Comparison of ENCODE assay signal across 8 mouse cellular contexts in genomic region chr9:106787979-106788811, GRCm38 (mm10). TPM values are rescaled to one million over a fixed set of nuclear protein-coding genes. Genes with fewer than 3 reads are reported as not detected.
DNase-seq lines count a peak whose midpoint lies in the region; ATAC-seq and TF ChIP-seq lines count a peak whose summit lies in the region.

No protein-coding gene starts in this region.

- H3K27ac ChIP-seq in embryonic facial prominence, embryonic 12.5 days, result peak overlapping the region; percentile 91
- peak overlapping the region; percentile 82 for H3K27ac ChIP-seq in hindbrain, embryonic 14.5 days
- peak overlapping the region; percentile 86 for H3K27ac ChIP-seq in liver, embryonic 16.5 days (ENCODE audit: low read length)
- H3K27ac ChIP-seq in olfactory bulb, adult 2 months (ENCODE audit: insufficient read depth, low read depth, low read length), result 0 out of 2 replicates have a peak overlapping the region, but pooled peaks have one; percentile 35

- no peak for TF ChIP-seq POLR2A in olfactory bulb, adult 2 months (IDR thresholded peaks at IDR 0.05; ENCODE audit: insufficient read depth, low read depth, low read length)

- no peaks in the 10 kb centered on the region for H3K9me3 ChIP-seq in embryonic facial prominence, embryonic 12.5 days
- no peaks in the 10 kb centered on the region for H3K9me3 ChIP-seq in hindbrain, embryonic 14.5 days (ENCODE audit: control insufficient read depth, low read length)
- no peaks in the 10 kb centered on the region for H3K9me3 ChIP-seq in liver, embryonic 16.5 days (replicated peaks; ENCODE audit: control insufficient read depth, low read length)

- peak; percentile 6 for DNase-seq in ovary, postnatal 36 days (ENCODE audit: low spot score)
- DNase-seq in ovary, postnatal 10 days (ENCODE audit: low spot score), result no peak
- peak; percentile 39 for DNase-seq in MN1 (ENCODE audit: low spot score)
- peak; percentile 25 for DNase-seq in hindbrain, embryonic 14.5 days (ENCODE audit: low spot score)

- H3K4me2 ChIP-seq in embryonic facial prominence, embryonic 12.5 days (replicated peaks), result peak overlapping the region; percentile 88
- peak overlapping the region; percentile 89 for H3K4me2 ChIP-seq in hindbrain, embryonic 14.5 days (replicated peaks)
- peak overlapping the region; percentile 86 for H3K4me2 ChIP-seq in liver, embryonic 16.5 days (ENCODE audit: low read depth, low read length)

- H3K27me3 ChIP-seq in embryonic facial prominence, embryonic 12.5 days, result no peaks in the 10 kb centered on the region
- no peaks in the 10 kb centered on the region for H3K27me3 ChIP-seq in hindbrain, embryonic 14.5 days (ENCODE audit: control insufficient read depth, insufficient read depth, low read length)
- no peaks in the 10 kb centered on the region for H3K27me3 ChIP-seq in liver, embryonic 16.5 days (ENCODE audit: control insufficient read depth, insufficient read depth, low read depth, low read length)

- 6% methylated on average over 23 of the region's 23 CpGs for WGBS in embryonic facial prominence, embryonic 12.5 days
- WGBS in hindbrain, embryonic 14.5 days, result 8% methylated on average over 23 of the region's 23 CpGs
- 4% methylated on average over 23 of the region's 23 CpGs for WGBS in liver, embryonic 16.5 days (ENCODE audit: insufficient replicate concordance)
- WGBS in olfactory bulb, adult 2 months, result 3% methylated on average over 23 of the region's 23 CpGs

- peak overlapping the region; percentile 100 for H3K4me3 ChIP-seq in embryonic facial prominence, embryonic 12.5 days
- peak overlapping the region; percentile 96 for H3K4me3 ChIP-seq in hindbrain, embryonic 14.5 days (replicated peaks; ENCODE audit: low read length)
- H3K4me3 ChIP-seq in liver, embryonic 16.5 days (ENCODE audit: low read depth, low read length), result peak overlapping the region; percentile 99
- peak overlapping the region; percentile 86 for H3K4me3 ChIP-seq in olfactory bulb, adult 2 months (ENCODE audit: insufficient read depth, low read depth, low read length)

- peak overlapping the region; percentile 98 for H3K9ac ChIP-seq in embryonic facial prominence, embryonic 12.5 days
- H3K9ac ChIP-seq in hindbrain, embryonic 14.5 days, result peak overlapping the region; percentile 97
- peak overlapping the region; percentile 100 for H3K9ac ChIP-seq in liver, embryonic 16.5 days (ENCODE audit: low read depth, low read length)

- H3K36me3 ChIP-seq in embryonic facial prominence, embryonic 12.5 days, result no peaks in the 10 kb centered on the region
- H3K36me3 ChIP-seq in hindbrain, embryonic 14.5 days (replicated peaks; ENCODE audit: control insufficient read depth, insufficient read depth), result no peaks in the 10 kb centered on the region
- no peaks in the 10 kb centered on the region for H3K36me3 ChIP-seq in liver, embryonic 16.5 days (ENCODE audit: control insufficient read depth, insufficient read depth)

- TF ChIP-seq CTCF in olfactory bulb, adult 2 months (IDR thresholded peaks at IDR 0.05; ENCODE audit: insufficient read depth, low read depth, low read length), result no peak

- no peak for ATAC-seq in embryonic facial prominence, embryonic 12.5 days (ENCODE audit: insufficient number of reproducible peaks, insufficient read depth, low FRiP score, low TSS enrichment)
- ATAC-seq in hindbrain, embryonic 14.5 days (ENCODE audit: low FRiP score), result peak; percentile 17; the same call in 1 of the 2 replicates
- no peak for ATAC-seq in liver, embryonic 16.5 days (ENCODE audit: low read depth)
- ATAC-seq in erythroid progenitor cell, adult 5-6 weeks (replicated peaks; ENCODE audit: low FRiP score, poor library complexity, severe bottlenecking), result no peak

- H3K4me1 ChIP-seq in embryonic facial prominence, embryonic 12.5 days, result peaks cover 9% of the 10 kb centered on the region
- H3K4me1 ChIP-seq in hindbrain, embryonic 14.5 days (replicated peaks; ENCODE audit: control insufficient read depth, insufficient read depth, low read length), result peaks cover 18% of the 10 kb centered on the region
- H3K4me1 ChIP-seq in liver, embryonic 16.5 days (ENCODE audit: control insufficient read depth, low read depth, low read length), result peaks cover 15% of the 10 kb centered on the region
- H3K4me1 ChIP-seq in olfactory bulb, adult 2 months (ENCODE audit: control insufficient read depth, insufficient read depth, low read length), result peaks cover 6% of the 10 kb centered on the region

RNA-seq across cellular contexts. Expression of gene Rad54l2, which starts 0.8 kb away (rescaled TPM):
- 9.7 and 11.3 TPM in 2 replicates for polyA plus RNA-seq in embryonic facial prominence, embryonic 12.5 days (2016; fragmentation: Nextera tagmentation; extraction: Ambion mirVana)
- 4.3 and 4.7 TPM in 2 replicates for polyA plus RNA-seq in hindbrain, embryonic 14.5 days (2014; fragmentation: Nextera tagmentation; extraction: Ambion mirVana)
- polyA plus RNA-seq in liver, embryonic 16.5 days (2015; fragmentation: Nextera tagmentation; extraction: Ambion mirVana), result 1.5 TPM in 2 replicates
- not detected in 2 replicates for polyA plus RNA-seq in olfactory bulb, adult 2 months (2012; ENCODE audit: insufficient read depth, insufficient read length, low replicate concordance, missing spikeins)
- total RNA-seq in erythroid progenitor cell, adult 5-6 weeks (2015; ENCODE audit: low replicate concordance), result 4.0 and 4.6 TPM in 2 replicates
- total RNA-seq in erythroid progenitor cell, adult 5-6 weeks (2017; ENCODE audit: low replicate concordance), result 6.5 and 8.4 TPM in 2 replicates

RNA-seq across cellular contexts. Expression of gene Dcaf1, which starts 33.5 kb away (rescaled TPM):
- polyA plus RNA-seq in embryonic facial prominence, embryonic 12.5 days (2016; fragmentation: Nextera tagmentation; extraction: Ambion mirVana), result 21.8 and 23.6 TPM in 2 replicates
- polyA plus RNA-seq in hindbrain, embryonic 14.5 days (2014; fragmentation: Nextera tagmentation; extraction: Ambion mirVana), result 18.1 and 18.8 TPM in 2 replicates
- polyA plus RNA-seq in liver, embryonic 16.5 days (2015; fragmentation: Nextera tagmentation; extraction: Ambion mirVana), result 11.3 and 12.4 TPM in 2 replicates
- polyA plus RNA-seq in olfactory bulb, adult 2 months (2012; ENCODE audit: insufficient read depth, insufficient read length, low replicate concordance, missing spikeins), result not detected in 2 replicates
- 53.7 and 117 TPM in 2 replicates for total RNA-seq in erythroid progenitor cell, adult 5-6 weeks (2015; ENCODE audit: low replicate concordance)
- 32.4 and 44.9 TPM in 2 replicates for total RNA-seq in erythroid progenitor cell, adult 5-6 weeks (2017; ENCODE audit: low replicate concordance)

Comparison
In these comparisons a context has a peak if more than half of its experiments do, and no peak if none do; other contexts are left out.
1. H3K27ac ChIP-seq: peak in every context shown above with its lines; median percentile 91 in embryonic facial prominence, embryonic 12.5 days; 86 in liver, embryonic 16.5 days; 82 in hindbrain, embryonic 14.5 days; 35 in olfactory bulb, adult 2 months.